Mouse (Mus musculus) hindbrain, embryonic 16.5 days (tissue): ENCODE results near the gene Ccdc27. TPM values are rescaled to one million over a fixed set of nuclear protein-coding genes. Genes with fewer than 3 reads are reported as not detected.
A peak's percentile ranks its signal among the peaks of the same experiment; 100 is the strongest.

Experiments used
- ATAC-seq: fragments of 200-750 bp; cut with Nextera tagmentation; 2 replicates; pipeline ENCODE4 v1.8.0; 2017; ENCODE audit warnings: moderate TSS enrichment, moderate library complexity
- H3K27ac ChIP-seq: fragments of 300-500 bp; sonication (generic); 2 replicates; pipeline ENCODE4 v1.5.1; 2014; ENCODE audit warnings: low read depth, mild to moderate bottlenecking, control low read depth, low read length, moderate library complexity
- H3K27me3 ChIP-seq: fragments of 300-500 bp; sonication (generic); replicated peaks from 2 replicates; pipeline ENCODE4 v1.6.1; 2014; ENCODE audit warnings: low read length; ENCODE audit not compliant: control insufficient read depth, insufficient read depth
- H3K36me3 ChIP-seq: fragments of 300-500 bp; sonication (generic); 2 replicates; pipeline ENCODE4 v1.6.1; 2014; ENCODE audit warnings: mild to moderate bottlenecking, low read length, moderate library complexity, mixed read lengths; ENCODE audit not compliant: control insufficient read depth, insufficient read depth
- H3K4me1 ChIP-seq: fragments of 300-500 bp; sonication (generic); 2 replicates; pipeline ENCODE4 v1.6.1; 2014; ENCODE audit warnings: low read depth, low read length; ENCODE audit not compliant: control insufficient read depth, insufficient read depth
- H3K4me2 ChIP-seq: fragments of 300-500 bp; sonication (generic); 2 replicates; pipeline ENCODE4 v1.6.1; 2014; ENCODE audit warnings: mild to moderate bottlenecking, low read length, control low read depth, moderate library complexity
- H3K4me3 ChIP-seq: fragments of 300-500 bp; sonication (generic); 2 replicates; pipeline ENCODE4 v1.5.1; 2014; ENCODE audit warnings: mild to moderate bottlenecking, low read length, control low read depth, moderate library complexity
- H3K9ac ChIP-seq: fragments of 300-500 bp; sonication (generic); 2 replicates; pipeline ENCODE4 v1.6.1; 2014; ENCODE audit warnings: low read depth, mild to moderate bottlenecking, control low read depth, low read length, moderate library complexity
- H3K9me3 ChIP-seq: fragments of 300-500 bp; sonication (generic); 2 replicates; pipeline ENCODE4 v1.6.1; 2014; ENCODE audit warnings: mild to moderate bottlenecking, low read length, moderate library complexity; ENCODE audit not compliant: control insufficient read depth
- WGBS: fragments of 180-500 bp; shearing (Covaris S2); extraction: QIAGEN DNeasy Blood & Tissue Kit; methylation state at CpG from one replicate; pipeline ENCODE4 v1.1.7; 2014; 5-methylcytosine and 5-hydroxymethylcytosine counted together
- polyA plus RNA-seq: library from polyadenylated mRNA; unstranded; fragments of >200 nt; fragmentation: Nextera tagmentation; extraction: Ambion mirVana; gene quantifications from 2 replicates; pipeline ENCODE4 v1.2.1, GENCODE M21; 2015

Ccdc27 gene
- polyA plus RNA-seq, 1 experiment from 2014 or later: not detected

GRCm38 (mm10) chr4:154071521-154071920 lies 29.0 kb upstream of the Ccdc27 start:
- Histone ChIP-seq H3K27ac (no peak overlapping the region), H3K4me3 (peak overlapping the region; percentile 19; the same call in 1 of the 2 replicates), H3K4me1 (peaks cover 5% of the 10 kb centered on the region; the same call in 1 of the 2 replicates), H3K4me2 (peak overlapping the region; percentile 41), H3K9ac (no peak overlapping the region; the same call in 1 of the 2 replicates), H3K36me3 (no peaks in the 10 kb centered on the region), H3K9me3 (no peaks in the 10 kb centered on the region), H3K27me3 (peaks cover 26% of the 10 kb centered on the region)
- no peak for ATAC-seq
- WGBS: 3% methylated on average over 16 of the region's 20 CpGs

- WGBS: 2% methylated on average over 5 of the region's 5 CpGs
- no peak for ATAC-seq
- H3K36me3 ChIP-seq: no peaks in the 10 kb centered on the region
- H3K4me2 ChIP-seq: no peak overlapping the region
- H3K9ac ChIP-seq: no peak overlapping the region
- H3K27ac ChIP-seq: no peak overlapping the region
- peaks cover 5% of the 10 kb centered on the region; the same call in 1 of the 2 replicates for H3K4me1 ChIP-seq
- peaks cover 26% of the 10 kb centered on the region for H3K27me3 ChIP-seq
- no peaks in the 10 kb centered on the region for H3K9me3 ChIP-seq
- no peak overlapping the region for H3K4me3 ChIP-seq
These were observed 28.4 kb upstream of the Ccdc27 start for GRCm38 (mm10) chr4:154070896-154071295.

- Histone ChIP-seq H3K4me3 (no peak overlapping the region), H3K27ac (no peak overlapping the region), H3K9me3 (no peaks in the 10 kb centered on the region), H3K9ac (no peak overlapping the region), H3K36me3 (no peaks in the 10 kb centered on the region), H3K4me1 (no peaks in the 10 kb centered on the region), H3K27me3 (peaks cover 7% of the 10 kb centered on the region), H3K4me2 (no peak overlapping the region)
- WGBS: 61% methylated on average over 14 of the region's 14 CpGs
- peak; percentile 61 for ATAC-seq
These were observed 22.6 kb upstream of the Ccdc27 start for GRCm38 (mm10) chr4:154064827-154065773.

GRCm38 (mm10) chr4:154057696-154058095 lies 15.2 kb upstream of the Ccdc27 start:
- Histone ChIP-seq H3K4me3 (no peak overlapping the region), H3K9ac (no peak overlapping the region), H3K9me3 (no peaks in the 10 kb centered on the region), H3K27ac (no peak overlapping the region), H3K4me2 (no peak overlapping the region), H3K36me3 (no peaks in the 10 kb centered on the region), H3K4me1 (no peaks in the 10 kb centered on the region), H3K27me3 (no peaks in the 10 kb centered on the region; the same call in 1 of the 2 replicates)
- ATAC-seq: no peak
- 62% methylated on average over 4 of the region's 4 CpGs for WGBS

- no peaks in the 10 kb centered on the region for H3K9me3 ChIP-seq
- ATAC-seq: no peak
- 39% methylated on average over 2 of the region's 2 CpGs for WGBS
- H3K4me3 ChIP-seq: no peak overlapping the region
- H3K27ac ChIP-seq: no peak overlapping the region
- H3K9ac ChIP-seq: no peak overlapping the region
- H3K36me3 ChIP-seq: no peaks in the 10 kb centered on the region
- H3K27me3 ChIP-seq: no peaks in the 10 kb centered on the region; the same call in 1 of the 2 replicates
- no peaks in the 10 kb centered on the region for H3K4me1 ChIP-seq
- H3K4me2 ChIP-seq: no peak overlapping the region
These were observed 14.2 kb upstream of the Ccdc27 start for GRCm38 (mm10) chr4:154056661-154057060.

- H3K36me3 ChIP-seq: no peaks in the 10 kb centered on the region
- H3K4me3 ChIP-seq: no peak overlapping the region
- no peak overlapping the region for H3K27ac ChIP-seq
- ATAC-seq: no peak
- H3K27me3 ChIP-seq: no peaks in the 10 kb centered on the region; the same call in 1 of the 2 replicates
- no peaks in the 10 kb centered on the region for H3K4me1 ChIP-seq
- 74% methylated on average over 2 of the region's 2 CpGs for WGBS
- H3K9me3 ChIP-seq: no peaks in the 10 kb centered on the region
- no peak overlapping the region for H3K9ac ChIP-seq
- H3K4me2 ChIP-seq: no peak overlapping the region
These were observed 13.6 kb upstream of the Ccdc27 start for GRCm38 (mm10) chr4:154056046-154056445.

GRCm38 (mm10) chr4:154055482-154055881 lies 13.0 kb upstream of the Ccdc27 start:
- 84% methylated on average over 7 of the region's 7 CpGs for WGBS
- H3K27ac ChIP-seq: no peak overlapping the region
- H3K4me2 ChIP-seq: no peak overlapping the region
- no peaks in the 10 kb centered on the region for H3K36me3 ChIP-seq
- H3K9ac ChIP-seq: no peak overlapping the region
- H3K4me3 ChIP-seq: no peak overlapping the region
- H3K27me3 ChIP-seq: no peaks in the 10 kb centered on the region; the same call in 1 of the 2 replicates
- no peaks in the 10 kb centered on the region for H3K9me3 ChIP-seq
- no peak for ATAC-seq
- H3K4me1 ChIP-seq: no peaks in the 10 kb centered on the region

- no peak overlapping the region for H3K27ac ChIP-seq
- no peak for ATAC-seq
These were observed 10.6 kb upstream of the Ccdc27 start for GRCm38 (mm10) chr4:154053065-154053464.

GRCm38 (mm10) chr4:154051401-154051800 lies 8.9 kb upstream of the Ccdc27 start:
- no peak overlapping the region for H3K9ac ChIP-seq
- no peaks in the 10 kb centered on the region for H3K4me1 ChIP-seq
- no peak overlapping the region for H3K4me2 ChIP-seq
- WGBS: 78% methylated on average over 3 of the region's 3 CpGs
- H3K27me3 ChIP-seq: no peaks in the 10 kb centered on the region
- no peak overlapping the region for H3K27ac ChIP-seq
- no peak for ATAC-seq
- H3K4me3 ChIP-seq: no peak overlapping the region
- H3K9me3 ChIP-seq: no peaks in the 10 kb centered on the region
- no peaks in the 10 kb centered on the region for H3K36me3 ChIP-seq

More at GRCm38 (mm10) chr4:154053065-154053464, 10.6 kb upstream of the Ccdc27 start:
- no peaks in the 10 kb centered on the region for H3K36me3 ChIP-seq
- no peaks in the 10 kb centered on the region for H3K27me3 ChIP-seq
- no peak overlapping the region for H3K4me2 ChIP-seq
- no peaks in the 10 kb centered on the region for H3K9me3 ChIP-seq
- no peaks in the 10 kb centered on the region for H3K4me1 ChIP-seq
- H3K4me3 ChIP-seq: no peak overlapping the region
- 64% methylated on average over 4 of the region's 4 CpGs for WGBS
- H3K9ac ChIP-seq: no peak overlapping the region
